Mouse (Mus musculus) G1E-ER4 (cell line): Measurements from ENCODE around the gene Tmem132e. TPM values are rescaled to one million over a fixed set of nuclear protein-coding genes. Genes with fewer than 3 reads are reported as not detected.

ENCODE experiments used
- GATA1 ChIP-seq: IDR thresholded peaks from one replicate; pipeline ENCODE4 v1.8.0; 2012; ENCODE audit warnings: low read length, inconsistent platforms
- polyA plus RNA-seq: library from polyadenylated mRNA; stranded (reverse); fragments of >175 nt; gene quantifications from 2 replicates; pipeline ENCODE4 v1.2.3, GENCODE M21; 2012

The Tmem132e gene
- polyA plus RNA-seq, 1 experiment = not detected

DNA sequence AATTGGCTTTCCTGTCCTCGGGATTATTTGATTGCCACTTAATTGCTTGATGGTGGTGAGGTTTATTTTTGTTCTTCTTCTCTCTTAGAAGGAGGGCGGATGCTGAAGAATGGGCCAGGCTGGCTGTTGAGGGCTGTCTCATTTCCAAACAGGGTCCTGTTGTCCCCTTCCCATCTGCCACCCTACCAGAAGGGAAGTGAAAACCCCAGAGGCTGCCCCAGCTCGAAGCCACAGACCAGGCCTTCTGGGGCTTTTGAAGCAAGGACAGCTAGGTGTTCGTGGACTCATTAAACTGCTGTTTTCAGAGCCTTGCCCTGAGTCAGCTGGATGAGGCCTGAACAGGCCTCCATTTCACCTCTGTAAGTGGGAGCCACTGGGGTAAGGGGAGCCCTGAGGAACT is 87.4 kb downstream of the Tmem132e start:
- no peak for TF ChIP-seq GATA1

DNA sequence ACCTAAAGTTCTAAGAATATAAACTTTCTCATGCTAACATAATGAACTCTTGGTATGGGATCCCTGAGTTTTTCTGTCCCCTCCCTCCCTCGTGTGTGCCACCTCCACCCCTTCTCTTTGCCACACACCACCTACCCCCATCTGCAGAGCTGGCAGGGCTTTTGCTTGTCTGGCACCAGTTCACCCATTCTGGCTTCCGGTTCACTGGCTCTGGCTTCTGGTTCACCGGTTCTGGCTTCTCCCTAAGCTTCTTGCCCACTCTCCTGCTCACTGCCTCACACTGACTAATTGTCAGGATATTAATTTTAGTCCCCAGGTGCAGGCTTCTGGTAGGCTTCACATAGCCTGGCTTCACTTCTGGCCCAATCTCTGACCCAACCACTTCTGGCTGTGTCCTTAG is 88.7 kb downstream of the Tmem132e start:
- TF ChIP-seq GATA1 = no peak

DNA sequence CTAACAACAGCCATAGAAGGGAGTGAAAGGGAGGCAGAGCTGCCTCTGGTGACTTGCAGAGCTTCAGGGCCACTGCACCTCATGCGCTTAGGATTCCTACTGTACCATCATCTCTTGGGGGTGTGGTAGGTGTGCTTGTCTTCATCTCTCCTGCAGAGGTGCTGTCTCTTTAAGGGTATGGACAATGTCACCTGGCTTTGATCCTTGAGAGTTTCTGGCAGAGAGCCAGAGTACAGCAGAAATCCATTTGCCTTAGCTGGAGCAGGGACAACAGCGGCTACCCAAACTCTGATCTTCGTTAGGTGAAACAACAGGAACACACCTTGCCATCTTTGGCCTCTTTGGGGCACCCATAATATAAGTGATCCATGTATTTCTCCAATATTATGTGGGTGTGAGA is 92.2 kb downstream of the Tmem132e start:
- TF ChIP-seq GATA1 = no peak

DNA sequence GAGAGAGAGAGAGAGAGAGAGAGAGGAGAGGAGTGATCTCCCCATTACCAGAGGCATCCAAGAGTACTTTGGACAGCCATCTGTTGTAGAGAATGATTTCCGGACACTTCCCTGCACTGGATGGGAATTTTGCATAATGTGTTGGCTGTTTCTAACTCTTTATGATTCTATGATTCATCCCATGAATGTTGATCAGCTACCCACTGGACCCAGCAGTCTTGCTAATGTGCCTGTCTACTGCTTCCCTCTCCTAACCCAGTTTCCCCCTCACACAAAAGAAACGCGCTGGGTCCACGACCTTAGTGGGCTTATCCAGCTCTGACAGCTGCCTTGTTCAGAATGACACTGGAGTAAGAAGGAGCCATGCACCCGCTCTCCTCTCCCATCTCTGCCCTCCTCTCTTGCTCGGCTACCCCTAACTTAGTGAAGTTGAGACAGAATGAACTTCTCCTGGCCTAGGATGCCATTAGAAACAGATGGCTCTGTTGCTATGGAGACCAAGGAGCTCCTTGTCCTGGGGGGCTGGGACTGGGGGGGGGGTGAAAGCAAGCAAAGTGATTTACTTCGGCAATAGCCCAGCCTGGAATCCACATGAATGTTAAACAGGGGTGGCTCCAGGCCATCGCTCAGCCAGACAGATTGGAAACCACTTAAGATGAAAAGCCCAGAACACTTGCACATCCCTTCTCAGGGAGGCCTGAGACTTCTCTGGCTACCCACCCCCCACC is 98.8 kb downstream of the Tmem132e start:
- no peak for TF ChIP-seq GATA1

DNA sequence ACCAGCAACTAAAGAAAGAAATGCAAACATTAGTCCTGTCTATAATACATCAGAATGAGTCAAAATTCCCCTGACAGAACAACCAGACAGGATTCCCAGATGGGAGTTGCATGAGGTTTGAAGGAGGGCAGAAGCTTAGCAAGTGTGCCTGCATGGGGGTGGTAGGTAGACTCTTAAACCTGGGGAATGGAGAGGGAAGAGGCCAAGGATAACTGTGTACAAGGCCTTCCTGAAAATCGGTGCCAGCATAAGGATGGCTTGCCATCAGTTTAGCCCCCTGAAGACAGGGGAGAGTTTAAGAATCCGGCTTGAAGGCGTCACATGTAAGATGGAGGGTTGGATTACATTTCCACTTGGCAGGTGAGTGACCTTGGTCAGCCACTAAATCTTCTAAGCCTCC is 102.2 kb downstream of the Tmem132e start:
- no peak for TF ChIP-seq GATA1

Other genes with a start within 250 kb of the Tmem132e start
- not detected in 2 replicates for gene Ccl1, start 83.2 kb upstream of the Tmem132e start, polyA plus RNA-seq